Mouse (Mus musculus): ENCODE measurements around the gene Lsamp.

GRCm38 (mm10) chr16:42102186-42102585 is 2118.0 kb downstream of the Lsamp start:
- TF ChIP-seq CTCF (IDR thresholded peaks at IDR 0.05): no peak
- no peak for TF ChIP-seq EP300 (IDR thresholded peaks at IDR 0.05)
